In the genomic region with DNA sequence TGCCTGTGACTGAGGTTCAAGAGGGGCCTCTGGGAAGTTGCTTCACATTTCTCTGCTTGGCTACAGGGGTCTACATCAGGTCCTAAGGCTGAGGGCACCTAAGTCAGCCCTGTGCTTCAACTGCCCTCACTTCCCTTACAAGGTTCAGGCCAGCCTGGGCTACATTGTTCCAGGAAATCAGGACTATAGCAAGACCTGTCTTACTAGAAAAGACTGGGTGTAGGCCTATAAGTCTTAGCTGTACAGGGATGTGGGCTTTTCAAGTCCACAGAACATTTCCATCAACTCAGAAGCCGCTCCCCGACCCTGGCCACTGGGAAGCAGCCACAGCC, we compare ENCODE assay signal across 20 mouse cellular contexts. TPM values are rescaled to one million over a fixed set of nuclear protein-coding genes. Genes with fewer than 3 reads are reported as not detected.
A peak's percentile ranks its signal among the peaks of the same experiment; 100 is the strongest.
DNase-seq lines count a peak whose midpoint lies in the region; ATAC-seq and TF ChIP-seq lines count a peak whose summit lies in the region.
"Had no signal": no experiment of that assay in that cellular context is flagged by ENCODE, and none has a peak within 500 bp of the region (broad histone marks: within the 10 kb centered on the region; RNA-seq: fewer than 3 reads in every experiment).

No protein-coding gene starts in this region.

- TF ChIP-seq CTCF in layer of hippocampus, adult 2 months (conservative IDR thresholded peaks at IDR 0.05), result no peak
- no peak for TF ChIP-seq CTCF in liver, postnatal 0 days (IDR thresholded peaks at IDR 0.05; ENCODE audit: low read depth)

- no peak for DNase-seq in embryonic facial prominence, embryonic 10.5 days (ENCODE audit: low spot score)
- DNase-seq in layer of hippocampus, adult 2 months (ENCODE audit: low spot score in 2 of 2), result no peak
- DNase-seq in layer of hippocampus, adult 9-10 months (ENCODE audit: low spot score), result no peak
- DNase-seq in R1 (ENCODE audit: low read depth, low spot score), result peak; percentile 46
- no peak for DNase-seq in liver, postnatal 0 days
- DNase-seq in left cerebral cortex, postnatal 36 days (ENCODE audit: low spot score in 2 of 2), result no peak
- DNase-seq in urinary bladder, postnatal 36 days (ENCODE audit: low spot score in 2 of 2), result no peak
- DNase-seq: cerebellum, adult 11 months; gastrocnemius, postnatal 25 days; heart, postnatal 36 days; layer of hippocampus, adult 9-11 months; lung, embryonic 14.5 days; thymus, adult 18-20 months had no signal

- H3K4me2 ChIP-seq in embryonic facial prominence, embryonic 13.5 days, result no peak overlapping the region
- H3K4me2 ChIP-seq in liver, postnatal 0 days (ENCODE audit: low read depth, low read length), result no peak overlapping the region
- H3K4me2 ChIP-seq: heart, embryonic 12.5 days; limb, embryonic 13.5 days; lung, embryonic 14.5 days; midbrain, embryonic 11.5 days had no signal

- no peaks in the 10 kb centered on the region for H3K9me3 ChIP-seq in embryonic facial prominence, embryonic 13.5 days
- H3K9me3 ChIP-seq in embryonic facial prominence, embryonic 10.5 days, result no peaks in the 10 kb centered on the region
- no peaks in the 10 kb centered on the region for H3K9me3 ChIP-seq in liver, postnatal 0 days (ENCODE audit: low read length)
- H3K9me3 ChIP-seq: heart, embryonic 12.5 days; limb, embryonic 13.5 days had no signal

- TF ChIP-seq EP300 in liver, postnatal 0 days (IDR thresholded peaks at IDR 0.05; ENCODE audit: low read depth), result no peak

- H3K27ac ChIP-seq in embryonic facial prominence, embryonic 13.5 days, result 0 out of 2 replicates have a peak overlapping the region, but pooled peaks have one; percentile 11
- no peak overlapping the region for H3K27ac ChIP-seq in embryonic facial prominence, embryonic 10.5 days (replicated peaks)
- H3K27ac ChIP-seq in layer of hippocampus, adult 2 months, result peak overlapping the region; percentile 69; the same call in 1 of the 2 replicates
- no peak overlapping the region for H3K27ac ChIP-seq in liver, postnatal 0 days (ENCODE audit: low read depth)
- H3K27ac ChIP-seq: limb, embryonic 13.5 days; macrophage had no signal

- 76% methylated on average over 2 of the region's 2 CpGs for WGBS in embryonic facial prominence, embryonic 13.5 days
- 78% methylated on average over 2 of the region's 2 CpGs for WGBS in embryonic facial prominence, embryonic 10.5 days
- WGBS in liver, postnatal 0 days (ENCODE audit: insufficient replicate concordance), result 65% methylated on average over 2 of the region's 2 CpGs

- no peak overlapping the region for H3K4me3 ChIP-seq in embryonic facial prominence, embryonic 13.5 days
- H3K4me3 ChIP-seq in embryonic facial prominence, embryonic 10.5 days, result no peak overlapping the region
- no peak overlapping the region for H3K4me3 ChIP-seq in layer of hippocampus, adult 2 months
- H3K4me3 ChIP-seq in liver, postnatal 0 days (ENCODE audit: low read depth, low read length), result no peak overlapping the region
- H3K4me3 ChIP-seq: heart, embryonic 12.5 days; limb, embryonic 13.5 days had no signal

- intact Hi-C loops in left cerebral cortex, postnatal 36 days (cut with DNase I), result loop anchor here (5.0 to 10.0 kb wide), 3 partner anchors 64 to 241 kb away; partner anchors contain the start of genes Btbd17 and Gpr142

- no peak overlapping the region for H3K9ac ChIP-seq in embryonic facial prominence, embryonic 13.5 days
- 0 out of 2 replicates have a peak overlapping the region, but pooled peaks have one; percentile 21 for H3K9ac ChIP-seq in liver, postnatal 0 days (replicated peaks)
- H3K9ac ChIP-seq: heart, embryonic 12.5 days; limb, embryonic 13.5 days; lung, embryonic 14.5 days had no signal

- no peaks in the 10 kb centered on the region for H3K27me3 ChIP-seq in embryonic facial prominence, embryonic 13.5 days
- peaks cover 17% of the 10 kb centered on the region for H3K27me3 ChIP-seq in embryonic facial prominence, embryonic 10.5 days (replicated peaks; ENCODE audit: low read depth, poor library complexity, severe bottlenecking)
- no peaks in the 10 kb centered on the region for H3K27me3 ChIP-seq in liver, postnatal 0 days (ENCODE audit: insufficient read depth, low read length)

- ATAC-seq in embryonic facial prominence, embryonic 13.5 days (ENCODE audit: insufficient number of reproducible peaks, insufficient read depth, low FRiP score, low TSS enrichment, low read depth), result no peak
- no peak for ATAC-seq in liver, postnatal 0 days
- ATAC-seq: intestine, embryonic 16.5 days had no signal

- H3K4me1 ChIP-seq in embryonic facial prominence, embryonic 13.5 days, result peaks cover 39% of the 10 kb centered on the region
- H3K4me1 ChIP-seq in embryonic facial prominence, embryonic 10.5 days, result peaks cover 62% of the 10 kb centered on the region
- peaks cover 34% of the 10 kb centered on the region for H3K4me1 ChIP-seq in liver, postnatal 0 days (ENCODE audit: insufficient read depth)

- peaks cover 42% of the 10 kb centered on the region for H3K36me3 ChIP-seq in embryonic facial prominence, embryonic 13.5 days
- H3K36me3 ChIP-seq in embryonic facial prominence, embryonic 10.5 days (replicated peaks), result peaks cover 50% of the 10 kb centered on the region
- peaks cover 36% of the 10 kb centered on the region for H3K36me3 ChIP-seq in liver, postnatal 0 days (replicated peaks; ENCODE audit: insufficient read depth, low read length)

RNA-seq across cellular contexts. Expression of gene Ttyh2, which starts 1.5 kb away (rescaled TPM):
- polyA plus RNA-seq in embryonic facial prominence, embryonic 13.5 days (2015; fragmentation: Nextera tagmentation; extraction: Ambion mirVana), result 17.1 and 18.2 TPM in 2 replicates
- 14.9 and 16.1 TPM in 2 replicates for polyA plus RNA-seq in embryonic facial prominence, embryonic 10.5 days (2016; fragmentation: Nextera tagmentation; extraction: Ambion mirVana)
- 10 to 100 TPM; 24.4 to 27.8 TPM for total RNA-seq in layer of hippocampus, adult 2 months (2021)
- polyA plus RNA-seq in liver, postnatal 0 days (2015; fragmentation: Nextera tagmentation; extraction: Ambion mirVana), result 22.1 and 23.7 TPM in 2 replicates
- total RNA-seq in left cerebral cortex, postnatal 36 days (2021), result 10 to 100 TPM; 20.8 to 31.0 TPM

RNA-seq across cellular contexts. Expression of gene Rpl38, which starts 5.4 kb away (rescaled TPM):
- polyA plus RNA-seq in embryonic facial prominence, embryonic 13.5 days (2015; fragmentation: Nextera tagmentation; extraction: Ambion mirVana), result 1,049 and 1,157 TPM in 2 replicates
- 1,047 and 1,098 TPM in 2 replicates for polyA plus RNA-seq in embryonic facial prominence, embryonic 10.5 days (2016; fragmentation: Nextera tagmentation; extraction: Ambion mirVana)
- total RNA-seq in layer of hippocampus, adult 2 months (2021), result 100 to 1,000 TPM; 905 to 943 TPM
- polyA plus RNA-seq in liver, postnatal 0 days (2015; fragmentation: Nextera tagmentation; extraction: Ambion mirVana), result 793 and 837 TPM in 2 replicates
- total RNA-seq in left cerebral cortex, postnatal 36 days (2021), result 100 to 1,000 TPM; 750 to 833 TPM

RNA-seq across cellular contexts. Expression of gene Dnaic2, which starts 53.5 kb away (rescaled TPM):
- 1.1 TPM in 2 replicates for polyA plus RNA-seq in embryonic facial prominence, embryonic 13.5 days (2015; fragmentation: Nextera tagmentation; extraction: Ambion mirVana)
- 1.7 and 1.8 TPM in 2 replicates for polyA plus RNA-seq in embryonic facial prominence, embryonic 10.5 days (2016; fragmentation: Nextera tagmentation; extraction: Ambion mirVana)
- total RNA-seq in layer of hippocampus, adult 2 months (2021), result 1 to 10 TPM; 1.4 to 1.5 TPM
- 0.13 TPM in 1 of 2 replicates, not detected in the other for polyA plus RNA-seq in liver, postnatal 0 days (2015; fragmentation: Nextera tagmentation; extraction: Ambion mirVana)
- 1 to 10 TPM in 1 of 2 experiments, under 1 TPM in 1; 0.91 to 2.1 TPM for total RNA-seq in left cerebral cortex, postnatal 36 days (2021)
- total RNA-seq: monocyte, adult 5-6 weeks had no signal
- polyA plus RNA-seq: macrophage had no signal

Comparison
In these comparisons a context has a peak if more than half of its experiments do, and no peak if none do; other contexts are left out.
1. H3K27ac ChIP-seq: peak in embryonic facial prominence, embryonic 13.5 days (single experiment) and layer of hippocampus, adult 2 months (single experiment); none in embryonic facial prominence, embryonic 10.5 days (single experiment) and liver, postnatal 0 days (single experiment).